Mouse (Mus musculus): ENCODE measurements around the gene Rps6.
"Not testable (repeated sequence)": the region's sequence is repeated elsewhere in the genome, so short reads cannot be mapped to it uniquely, and the experiment has no call there.

Rps6 gene

GRCm38 (mm10) chr4:86852018-86852417 lies 5.2 kb downstream of the Rps6 start:
- DNase-seq (ENCODE audit: extremely low spot score, low spot score): no peak

DNA sequence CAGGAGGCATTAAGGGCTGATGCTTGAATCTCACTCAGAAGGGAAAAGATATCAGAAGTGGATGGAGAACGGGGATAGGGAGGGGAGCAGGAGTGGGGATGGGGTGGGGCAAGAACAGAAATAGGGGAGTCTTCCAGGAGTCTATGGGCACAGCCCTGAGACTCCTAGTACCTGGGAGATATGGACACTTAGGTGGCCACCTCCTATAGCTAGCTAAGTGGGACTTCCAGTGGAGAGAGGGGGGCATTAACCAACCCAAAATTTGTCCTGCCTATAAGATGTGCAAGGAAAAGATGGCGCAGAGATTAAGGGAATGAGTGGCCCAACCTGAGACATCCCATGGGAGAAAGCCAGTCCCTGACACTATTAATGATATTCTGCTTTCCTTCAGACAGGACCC lies 5.9 kb downstream of the Rps6 start:
- no peak for DNase-seq (ENCODE audit: extremely low spot score, low spot score)

GRCm38 (mm10) chr4:86847246-86847645 lies 10.0 kb downstream of the Rps6 start:
- no peak for DNase-seq (ENCODE audit: extremely low spot score, low spot score)

DNA sequence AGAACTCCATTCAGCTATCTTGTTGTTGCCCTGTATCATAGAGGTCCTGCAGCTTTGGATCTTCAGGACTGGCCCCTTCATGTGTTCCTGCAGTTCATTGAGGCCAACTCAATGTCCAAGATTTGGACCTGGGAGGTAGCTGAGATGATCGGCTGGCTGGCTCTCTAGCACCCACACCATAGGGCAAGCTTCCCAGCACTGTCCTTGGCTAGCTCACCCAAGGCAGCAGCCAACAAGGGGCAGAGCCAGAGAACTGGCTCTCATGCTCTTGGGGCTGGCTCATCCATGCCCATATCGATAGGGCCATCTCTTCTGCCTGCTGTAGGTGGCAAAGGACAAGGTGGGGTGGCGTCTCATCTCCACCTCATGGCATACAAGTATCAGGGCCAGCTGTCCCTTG lies 11.8 kb downstream of the Rps6 start:
- DNase-seq (ENCODE audit: extremely low spot score, low spot score): no peak

DNA sequence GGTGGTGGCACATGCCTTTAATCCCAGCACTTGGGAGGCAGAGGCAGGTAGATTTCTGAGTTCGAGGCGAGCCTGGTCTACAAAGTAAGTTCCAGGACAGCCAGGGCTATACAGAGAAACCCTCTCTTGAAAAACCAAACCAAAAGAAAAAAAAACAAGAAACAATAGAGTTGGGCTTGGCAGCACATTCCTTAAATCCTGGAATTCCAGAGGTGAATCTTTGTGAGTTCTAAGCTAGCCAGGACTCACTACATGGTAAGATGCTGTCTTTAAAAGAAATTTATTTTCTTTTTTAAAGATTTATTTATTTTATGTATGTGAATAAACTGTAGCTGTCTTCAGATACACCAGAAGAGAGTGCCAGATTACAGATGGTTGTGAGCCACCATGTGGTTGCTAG lies 16.1 kb downstream of the Rps6 start:
- not testable (repeated sequence) for DNase-seq (ENCODE audit: extremely low spot score, low spot score)

DNA sequence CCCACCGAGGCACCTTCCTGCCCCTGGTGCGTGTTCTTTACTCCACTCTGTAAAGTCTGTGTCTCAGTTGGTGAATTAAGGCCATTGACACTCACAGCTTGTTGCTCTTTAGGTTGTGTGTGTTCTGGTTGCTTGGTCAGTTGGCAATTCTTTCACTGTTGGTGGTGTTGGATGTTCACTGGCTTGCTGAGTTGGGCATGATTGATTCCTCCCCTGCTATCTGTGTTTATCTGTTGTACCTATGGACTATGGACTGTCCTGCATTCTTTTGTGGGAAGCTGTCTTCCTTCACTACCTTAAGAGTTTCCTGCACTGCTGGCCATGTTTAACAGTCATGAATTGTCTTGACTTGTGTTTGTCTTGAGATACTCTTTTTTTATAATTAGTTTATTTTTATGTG lies 25.3 kb downstream of the Rps6 start:
- DNase-seq (ENCODE audit: extremely low spot score, low spot score): no peak

GRCm38 (mm10) chr4:86825143-86825542 lies 32.1 kb downstream of the Rps6 start:
- no peak for DNase-seq (ENCODE audit: extremely low spot score, low spot score)

- peak; percentile 46 for DNase-seq (ENCODE audit: extremely low spot score, low spot score)
These were observed 34.0 kb downstream of the Rps6 start for GRCm38 (mm10) chr4:86823169-86823568.

GRCm38 (mm10) chr4:86814850-86815249 lies 42.4 kb downstream of the Rps6 start:
- no peak for DNase-seq (ENCODE audit: extremely low spot score, low spot score)

GRCm38 (mm10) chr4:86810604-86811003 lies 46.6 kb downstream of the Rps6 start:
- DNase-seq (ENCODE audit: extremely low spot score, low spot score): no peak

Measured in neural tube, embryonic 10.5 days (tissue).